Mouse (Mus musculus): Measurements from ENCODE around the gene Pfkm. TPM values are rescaled to one million over a fixed set of nuclear protein-coding genes. Genes with fewer than 3 reads are reported as not detected.

The Pfkm gene
- polyA plus RNA-seq, 1 experiment from 2014 or later: 4.4 TPM

DNA sequence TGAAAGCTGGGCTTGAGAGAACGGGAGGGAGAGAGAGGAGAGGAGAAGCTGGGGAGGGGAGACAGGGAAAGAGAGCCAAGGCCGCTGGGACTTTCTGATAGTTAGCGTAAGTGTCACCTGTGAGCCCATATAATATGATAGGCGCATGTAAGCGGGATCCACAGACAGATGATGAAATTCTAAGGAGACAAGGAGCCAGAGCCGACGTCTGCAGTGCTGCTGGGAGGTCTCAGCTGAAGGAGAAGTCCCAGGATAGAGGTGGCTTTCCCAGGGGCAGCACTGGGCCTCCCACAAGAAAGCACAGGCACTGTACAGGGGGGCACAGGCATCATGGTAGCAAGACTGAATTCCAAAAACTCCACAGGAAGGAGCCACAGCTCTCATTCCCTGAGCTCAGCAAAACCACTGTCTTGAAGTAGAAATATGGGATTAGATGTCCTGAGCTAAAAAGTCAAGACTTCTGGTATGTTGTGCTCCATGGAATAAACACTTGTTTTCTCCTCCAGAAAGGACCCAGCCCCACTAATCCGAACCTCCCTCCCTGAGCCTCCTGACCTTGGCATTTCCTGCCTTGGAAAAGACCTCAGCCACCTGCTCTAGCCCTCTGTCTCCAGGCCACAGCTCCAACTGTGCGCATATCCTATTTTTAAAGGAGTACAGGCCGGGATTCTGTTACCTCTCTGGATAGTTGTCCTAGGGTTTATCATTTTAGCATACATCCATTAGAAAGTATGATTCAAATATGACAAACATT is 21.9 kb downstream of the Pfkm start:
- no peaks in the 10 kb centered on the region for H3K36me3 ChIP-seq (ENCODE audit: inconsistent target)
- 95% methylated on average over 10 of the region's 10 CpGs for WGBS (ENCODE audit: missing documents)

GRCm38 (mm10) chr15:98114852-98115778 is 22.7 kb downstream of the Pfkm start:
- H3K4me3 ChIP-seq (ENCODE audit: inconsistent target): no peak overlapping the region
- no peak overlapping the region for H3K27ac ChIP-seq
- H3K36me3 ChIP-seq (ENCODE audit: inconsistent target): no peaks in the 10 kb centered on the region
- no peaks in the 10 kb centered on the region for H3K79me2 ChIP-seq (ENCODE audit: inconsistent target)
- WGBS (ENCODE audit: missing documents): 96% methylated on average over 10 of the region's 10 CpGs

More for the DNA sequence above, 21.9 kb downstream of the Pfkm start:
- Histone ChIP-seq H3K27ac (no peak overlapping the region), H3K4me3 (ENCODE audit: inconsistent target) (no peak overlapping the region), H3K79me2 (ENCODE audit: inconsistent target) (no peaks in the 10 kb centered on the region)

- WGBS (ENCODE audit: missing documents): 95% methylated on average over 9 of the region's 9 CpGs
- H3K27ac ChIP-seq: no peak overlapping the region
- 0 out of 2 replicates have a peak, but pooled peaks cover 3% of the 10 kb centered on the region for H3K36me3 ChIP-seq (ENCODE audit: inconsistent target)
- H3K4me3 ChIP-seq (ENCODE audit: inconsistent target): no peak overlapping the region
- no peaks in the 10 kb centered on the region for H3K79me2 ChIP-seq (ENCODE audit: inconsistent target)
Observed at GRCm38 (mm10) chr15:98115779-98116163, 23.4 kb downstream of the Pfkm start.

- Histone ChIP-seq H3K4me3 (ENCODE audit: inconsistent target) (no peak overlapping the region), H3K79me2 (ENCODE audit: inconsistent target) (no peaks in the 10 kb centered on the region), H3K36me3 (ENCODE audit: inconsistent target) (peaks cover 8% of the 10 kb centered on the region; the same call in 1 of the 2 replicates), H3K27ac (no peak overlapping the region)
- WGBS (ENCODE audit: missing documents): 93% methylated on average over 4 of the region's 5 CpGs
Observed at GRCm38 (mm10) chr15:98116287-98116686, 23.9 kb downstream of the Pfkm start.

DNA sequence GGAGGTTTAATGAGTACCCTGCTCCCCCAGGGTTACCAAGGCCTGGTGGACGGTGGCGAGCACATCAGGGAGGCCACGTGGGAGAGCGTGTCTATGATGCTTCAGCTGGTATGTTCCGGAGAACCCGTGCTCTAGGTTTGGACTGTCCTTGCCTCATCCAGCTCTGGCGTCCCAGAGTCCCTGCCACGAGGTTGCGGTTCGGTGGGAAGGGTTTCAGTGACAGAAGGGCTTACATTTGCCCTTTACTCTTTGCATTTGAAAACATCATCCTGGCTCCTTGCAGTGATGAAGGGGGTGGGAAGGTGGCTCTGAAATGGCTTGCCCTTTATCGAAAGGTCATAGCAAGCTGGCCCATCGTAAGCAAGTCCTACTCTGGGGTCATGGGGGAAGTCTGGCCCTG is 27.0 kb downstream of the Pfkm start:
- WGBS (ENCODE audit: missing documents): 97% methylated on average over 12 of the region's 12 CpGs
- Histone ChIP-seq H3K27ac (no peak overlapping the region), H3K4me3 (ENCODE audit: inconsistent target) (no peak overlapping the region), H3K36me3 (ENCODE audit: inconsistent target) (peaks cover 22% of the 10 kb centered on the region; the same call in 1 of the 2 replicates), H3K79me2 (ENCODE audit: inconsistent target) (no peaks in the 10 kb centered on the region)

- H3K36me3 ChIP-seq (ENCODE audit: inconsistent target): peaks cover 22% of the 10 kb centered on the region; the same call in 1 of the 2 replicates
- no peak overlapping the region for H3K27ac ChIP-seq
- 95% methylated on average over 20 of the region's 20 CpGs for WGBS (ENCODE audit: missing documents)
- no peaks in the 10 kb centered on the region for H3K79me2 ChIP-seq (ENCODE audit: inconsistent target)
- no peak overlapping the region for H3K4me3 ChIP-seq (ENCODE audit: inconsistent target)
Observed at GRCm38 (mm10) chr15:98120831-98121230, 28.4 kb downstream of the Pfkm start.

DNA sequence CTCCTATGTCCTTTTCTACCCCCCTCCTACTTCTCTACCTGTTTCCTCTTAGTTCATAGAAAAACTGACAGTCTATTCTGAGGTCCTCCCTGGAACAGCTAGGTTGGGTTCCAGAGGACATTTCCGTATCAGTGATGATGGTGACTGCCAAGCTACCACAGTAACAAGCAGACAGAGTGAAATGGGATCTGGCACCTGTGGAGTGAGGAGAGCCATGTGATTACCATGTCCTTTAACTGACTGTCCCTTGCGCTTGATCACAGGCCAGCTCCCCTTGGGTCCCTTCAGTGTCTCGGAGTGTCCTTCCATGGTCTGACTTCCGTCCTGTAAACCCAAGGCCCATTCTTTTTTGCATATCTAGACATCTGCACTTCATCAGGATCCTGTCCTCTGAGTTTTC is 38.6 kb downstream of the Pfkm start:
- H3K27ac ChIP-seq: no peak overlapping the region
- WGBS (ENCODE audit: missing documents): 97% methylated on average over 4 of the region's 4 CpGs
- H3K36me3 ChIP-seq (ENCODE audit: inconsistent target): peaks cover 12% of the 10 kb centered on the region
- no peak overlapping the region for H3K4me3 ChIP-seq (ENCODE audit: inconsistent target)
- no peaks in the 10 kb centered on the region for H3K79me2 ChIP-seq (ENCODE audit: inconsistent target)

GRCm38 (mm10) chr15:98131451-98131850 is 39.1 kb downstream of the Pfkm start:
- Histone ChIP-seq H3K36me3 (ENCODE audit: inconsistent target) (peaks cover 16% of the 10 kb centered on the region), H3K27ac (no peak overlapping the region), H3K79me2 (ENCODE audit: inconsistent target) (no peaks in the 10 kb centered on the region), H3K4me3 (ENCODE audit: inconsistent target) (no peak overlapping the region)
- 92% methylated on average over 7 of the region's 7 CpGs for WGBS (ENCODE audit: missing documents)

DNA sequence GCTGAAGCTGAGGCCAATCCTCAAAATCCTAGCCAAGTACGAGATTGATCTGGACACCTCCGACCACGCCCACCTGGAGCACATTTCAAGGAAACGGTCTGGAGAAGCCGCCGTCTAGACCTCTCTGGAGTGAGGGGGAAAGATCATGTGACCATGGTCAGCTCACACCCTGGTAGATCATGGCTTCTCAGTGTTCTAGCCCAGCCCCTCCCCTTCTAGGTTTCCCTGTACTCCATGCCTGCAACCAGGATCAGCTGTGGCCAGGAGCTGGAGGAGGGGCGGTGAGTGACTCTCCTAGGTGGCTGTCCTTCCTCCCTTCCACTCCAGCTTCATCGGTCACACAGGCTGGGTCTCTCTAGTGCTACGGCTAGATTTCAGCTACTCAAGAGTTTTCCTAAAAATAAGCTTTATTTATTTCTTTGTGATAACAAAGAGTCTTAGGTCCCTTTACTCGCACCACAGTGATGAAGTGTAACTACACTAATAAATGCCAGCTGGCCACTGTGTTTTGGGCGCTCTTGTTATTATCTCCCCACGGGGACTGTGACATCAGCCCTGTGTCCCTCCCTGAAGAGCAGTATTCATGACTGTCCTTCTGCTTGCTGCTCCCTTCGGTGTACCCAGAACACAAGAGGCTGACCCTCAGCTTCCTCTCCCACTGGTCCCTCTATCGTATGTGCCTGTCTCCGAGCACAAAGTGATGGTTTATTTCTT is 39.7 kb downstream of the Pfkm start:
- Histone ChIP-seq H3K79me2 (ENCODE audit: inconsistent target) (no peaks in the 10 kb centered on the region), H3K4me3 (ENCODE audit: inconsistent target) (no peak overlapping the region), H3K27ac (no peak overlapping the region), H3K36me3 (ENCODE audit: inconsistent target) (peaks cover 23% of the 10 kb centered on the region)
- WGBS (ENCODE audit: missing documents): 96% methylated on average over 15 of the region's 15 CpGs

GRCm38 (mm10) chr15:98133471-98133870 is 41.1 kb downstream of the Pfkm start:
- Histone ChIP-seq H3K36me3 (ENCODE audit: inconsistent target) (peaks cover 29% of the 10 kb centered on the region), H3K79me2 (ENCODE audit: inconsistent target) (peaks cover under 1% of the 10 kb centered on the region; the same call in 1 of the 2 replicates), H3K4me3 (ENCODE audit: inconsistent target) (no peak overlapping the region), H3K27ac (no peak overlapping the region)
- 92% methylated on average over 3 of the region's 3 CpGs for WGBS (ENCODE audit: missing documents)

DNA sequence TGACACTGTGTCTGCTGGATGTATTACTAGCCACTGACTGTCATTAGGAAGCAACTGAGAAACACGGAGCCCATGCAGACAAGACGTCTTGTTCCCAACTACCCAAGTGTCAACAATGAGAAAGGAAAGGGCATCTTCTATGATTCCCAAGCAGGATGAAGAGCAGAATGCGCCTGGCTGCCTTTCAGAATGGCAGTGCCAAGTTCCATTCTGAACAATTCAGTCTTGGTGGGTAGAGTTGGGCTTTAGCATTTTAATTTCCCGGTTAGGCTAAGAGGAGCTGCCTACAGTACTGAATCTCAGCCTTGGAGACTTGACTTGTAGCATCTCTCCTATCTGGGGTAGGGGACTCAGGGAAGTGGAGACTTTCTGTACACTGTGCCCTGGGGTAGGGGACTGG is 41.6 kb downstream of the Pfkm start:
- H3K79me2 ChIP-seq (ENCODE audit: inconsistent target): peaks cover 6% of the 10 kb centered on the region; the same call in 1 of the 2 replicates
- no peak overlapping the region for H3K4me3 ChIP-seq (ENCODE audit: inconsistent target)
- H3K36me3 ChIP-seq (ENCODE audit: inconsistent target): peaks cover 29% of the 10 kb centered on the region
- WGBS (ENCODE audit: missing documents): 98% methylated on average over 4 of the region's 4 CpGs
- no peak overlapping the region for H3K27ac ChIP-seq

GRCm38 (mm10) chr15:98134666-98135065 is 42.3 kb downstream of the Pfkm start:
- H3K27ac ChIP-seq: no peak overlapping the region
- whole genome bisulfite sequencing (ENCODE audit: missing documents): 84% methylated on average over 3 of the region's 3 CpGs
- H3K4me3 ChIP-seq (ENCODE audit: inconsistent target): no peak overlapping the region
- H3K79me2 ChIP-seq (ENCODE audit: inconsistent target): peaks cover 12% of the 10 kb centered on the region; the same call in 1 of the 2 replicates
- peaks cover 29% of the 10 kb centered on the region for H3K36me3 ChIP-seq (ENCODE audit: inconsistent target)

GRCm38 (mm10) chr15:98135671-98136070 is 43.3 kb downstream of the Pfkm start:
- WGBS (ENCODE audit: missing documents): 96% methylated on average over 12 of the region's 13 CpGs
- H3K79me2 ChIP-seq (ENCODE audit: inconsistent target): peaks cover 15% of the 10 kb centered on the region; the same call in 1 of the 2 replicates
- H3K4me3 ChIP-seq (ENCODE audit: inconsistent target): no peak overlapping the region
- H3K27ac ChIP-seq: no peak overlapping the region
- peaks cover 30% of the 10 kb centered on the region for H3K36me3 ChIP-seq (ENCODE audit: inconsistent target)

- Histone ChIP-seq H3K36me3 (ENCODE audit: inconsistent target) (peaks cover 40% of the 10 kb centered on the region), H3K4me3 (ENCODE audit: inconsistent target) (no peak overlapping the region), H3K27ac (no peak overlapping the region), H3K79me2 (ENCODE audit: inconsistent target) (peaks cover 15% of the 10 kb centered on the region; the same call in 1 of the 2 replicates)
- 97% methylated on average over 9 of the region's 9 CpGs for WGBS (ENCODE audit: missing documents)
Observed at GRCm38 (mm10) chr15:98136871-98137270, 44.5 kb downstream of the Pfkm start.
